Mouse (Mus musculus): ENCODE results near the gene Wnt9b.
A peak's percentile ranks its signal among the peaks of the same experiment; 100 is the strongest.

The Wnt9b gene

DNA sequence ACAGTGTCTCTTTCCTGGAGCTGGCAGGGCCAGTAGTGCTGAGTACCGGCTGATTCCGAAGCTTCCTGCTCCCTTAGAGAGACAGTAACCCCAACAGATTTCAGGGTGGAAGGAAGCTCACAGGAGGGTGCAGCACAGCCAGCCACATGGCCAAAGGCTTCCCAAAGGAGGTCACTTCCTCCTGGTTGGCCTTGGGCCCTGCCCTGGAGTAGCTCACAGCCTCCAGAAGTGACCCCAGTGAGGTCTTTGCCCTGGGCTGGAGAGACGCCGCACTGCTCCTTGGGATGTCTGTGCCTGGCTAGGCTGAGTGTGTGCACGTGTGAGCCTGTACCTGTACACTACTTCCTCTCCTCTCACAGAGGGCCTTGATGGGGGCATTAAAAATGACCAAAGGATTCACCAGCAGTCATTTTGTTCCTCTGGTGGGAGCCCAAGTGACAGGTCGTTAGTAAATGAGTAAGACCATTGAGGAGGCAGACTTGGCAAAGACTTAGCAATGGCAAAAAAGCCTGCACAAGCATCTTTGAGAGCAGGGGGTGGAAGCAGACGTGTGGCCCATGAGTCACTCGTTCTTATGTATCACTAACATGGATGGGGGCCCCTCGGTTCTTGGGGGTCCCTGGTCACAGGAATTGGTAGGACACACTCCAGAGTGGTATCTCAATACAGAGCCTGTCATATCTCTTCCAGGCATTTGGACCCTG is 20.2 kb downstream of the Wnt9b start:
- no peak for DNase-seq

DNA sequence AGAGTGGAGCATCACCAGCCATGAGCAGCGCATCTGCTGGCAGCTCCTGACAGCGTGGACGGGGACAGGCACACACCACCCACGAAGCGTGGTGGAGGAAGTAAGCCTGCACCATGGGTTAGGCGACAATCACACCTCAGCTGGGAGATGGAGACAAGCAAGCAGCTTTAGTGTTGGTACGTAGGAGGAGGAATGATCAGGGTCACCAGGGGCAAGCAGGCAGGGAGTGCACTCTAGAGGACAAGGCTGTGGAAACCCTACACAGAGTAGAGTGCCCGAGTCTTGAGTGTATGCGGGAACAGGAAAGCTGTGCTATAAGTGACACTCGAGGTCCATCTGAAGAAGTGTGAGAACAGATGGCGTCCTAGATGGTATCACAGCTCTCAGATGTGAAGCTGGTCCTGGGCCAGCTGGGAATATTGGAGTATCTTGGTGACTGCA is 25.3 kb downstream of the Wnt9b start:
- peak; percentile 24 for DNase-seq

DNA sequence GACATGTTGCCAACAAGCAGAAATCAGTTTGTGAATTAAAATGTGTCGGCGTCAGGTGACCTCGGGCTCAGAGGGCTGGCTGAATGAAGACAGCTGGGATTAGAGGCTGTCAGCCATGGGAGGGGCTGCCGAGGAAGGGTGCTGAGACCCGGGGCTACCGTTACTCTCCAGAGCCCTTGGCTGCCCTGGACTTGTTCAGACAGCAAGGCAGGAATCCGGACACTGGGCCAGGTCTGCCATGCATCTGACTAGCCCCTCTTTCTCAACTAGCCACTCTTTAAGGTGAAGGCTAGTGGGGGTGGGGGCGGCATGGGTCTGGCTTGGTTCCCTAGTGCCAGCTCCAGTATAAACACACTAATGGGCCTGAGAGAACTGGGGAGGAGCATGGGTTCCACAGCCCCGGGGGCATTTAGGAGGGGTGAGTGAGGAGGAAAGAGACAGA is 27.6 kb downstream of the Wnt9b start:
- DNase-seq = peak; percentile 39

DNA sequence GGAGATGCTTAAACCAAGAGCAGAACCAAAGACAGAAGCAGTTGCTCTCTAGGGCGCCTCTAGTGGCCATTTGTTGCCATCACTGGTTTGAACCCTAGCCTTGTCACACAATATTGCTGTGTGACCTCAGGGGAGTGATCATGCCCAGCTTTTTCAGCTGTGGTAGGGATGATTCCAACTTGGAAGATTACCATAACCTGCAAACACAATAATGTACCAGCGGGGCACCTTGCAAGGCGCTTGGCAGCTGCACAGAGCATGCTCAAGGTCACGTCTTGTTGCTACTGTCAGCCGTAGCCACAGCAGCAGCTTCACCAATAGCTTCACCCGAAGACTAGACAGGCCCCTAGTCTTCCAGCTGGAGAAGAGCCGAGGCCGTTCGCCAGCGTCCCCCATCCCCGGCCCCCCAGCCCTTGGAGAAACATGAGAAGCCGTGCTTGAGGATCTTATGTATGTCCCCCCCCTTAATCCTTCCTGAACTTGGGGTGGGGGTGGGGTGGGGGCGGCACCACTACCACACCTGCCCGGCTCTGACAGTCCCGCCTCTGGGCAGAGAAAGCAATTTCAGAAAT is 28.1 kb downstream of the Wnt9b start:
- peak; percentile 48 for DNase-seq

DNA sequence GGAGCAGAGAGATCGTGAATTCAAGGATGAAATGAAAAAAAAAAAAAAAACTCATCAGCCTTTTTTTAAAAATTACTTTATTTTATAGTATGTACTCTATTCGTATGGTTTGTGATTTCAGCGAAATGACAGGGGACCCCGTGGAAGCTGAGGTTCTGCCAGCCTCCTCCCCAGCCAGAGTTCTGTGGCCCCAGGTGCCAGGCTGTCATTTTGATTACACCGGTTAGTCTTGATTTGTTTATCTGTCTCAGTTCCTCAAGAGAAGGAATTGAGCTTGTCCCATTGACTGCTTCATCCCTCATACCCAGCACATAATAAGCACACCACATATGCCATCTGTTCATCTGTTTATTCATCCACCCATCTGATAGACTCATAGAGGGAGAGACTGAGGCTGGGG is 30.2 kb downstream of the Wnt9b start:
- DNase-seq = no peak

GRCm38 (mm10) chr11:103716971-103717370 is 32.6 kb downstream of the Wnt9b start:
- no peak for DNase-seq

- no peak for DNase-seq
Measured at GRCm38 (mm10) chr11:103714074-103714473, 35.5 kb downstream of the Wnt9b start.

DNA sequence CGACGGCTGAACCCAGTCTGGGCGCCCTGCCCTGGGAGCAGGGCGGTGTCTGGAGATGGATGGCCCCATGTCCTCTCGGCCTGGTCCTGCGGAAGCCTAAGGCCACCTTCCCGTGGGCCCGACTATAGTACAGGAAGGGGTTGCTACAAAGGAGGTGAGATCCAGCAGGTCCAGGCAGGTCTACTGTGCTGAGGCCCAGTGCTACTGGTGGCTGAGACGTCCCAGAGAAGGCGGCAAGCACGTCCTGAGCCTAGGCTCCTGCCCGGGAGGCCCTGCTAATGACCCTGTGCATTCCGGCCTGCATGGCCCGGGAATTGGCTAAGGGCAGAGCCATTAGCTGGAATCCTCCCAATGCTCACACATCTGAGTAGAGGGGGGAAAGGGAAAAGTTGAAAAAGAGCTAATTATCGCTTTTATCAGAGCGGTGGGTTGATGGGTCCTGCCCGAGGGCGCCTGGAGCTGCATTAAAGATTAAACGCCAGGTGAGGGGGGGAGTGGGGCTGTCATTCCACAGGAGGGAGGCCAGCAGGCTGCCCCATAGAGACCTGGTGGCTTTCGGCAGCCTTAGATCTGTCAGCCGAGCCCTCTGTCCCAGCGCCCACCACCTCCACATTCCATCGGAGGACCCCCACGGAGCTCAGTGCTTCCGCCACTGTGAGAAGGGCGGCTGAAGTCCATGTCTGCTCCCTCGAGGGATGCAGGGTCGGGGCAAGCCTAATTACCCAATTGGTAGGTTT is 37.6 kb downstream of the Wnt9b start:
- DNase-seq = no peak

DNA sequence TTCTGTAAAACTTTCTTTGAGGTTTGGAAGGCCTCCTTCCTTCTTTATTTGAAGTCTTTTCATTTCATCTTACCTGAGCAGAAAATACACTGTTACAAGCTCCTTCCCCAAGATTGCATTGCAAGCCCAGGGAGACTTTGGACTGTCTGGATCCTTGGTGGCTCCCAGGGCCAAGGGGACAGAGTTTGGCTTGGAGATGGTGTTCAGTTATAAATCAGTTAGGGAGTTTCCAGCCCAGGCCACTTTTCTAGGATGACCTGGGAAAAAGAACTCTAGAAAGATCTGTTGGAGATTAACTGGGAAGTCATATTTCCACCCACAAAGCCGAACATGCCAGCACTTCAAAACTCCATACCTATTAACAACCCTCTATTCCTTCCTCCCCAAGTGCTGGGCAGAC is 39.6 kb downstream of the Wnt9b start:
- DNase-seq = no peak

DNA sequence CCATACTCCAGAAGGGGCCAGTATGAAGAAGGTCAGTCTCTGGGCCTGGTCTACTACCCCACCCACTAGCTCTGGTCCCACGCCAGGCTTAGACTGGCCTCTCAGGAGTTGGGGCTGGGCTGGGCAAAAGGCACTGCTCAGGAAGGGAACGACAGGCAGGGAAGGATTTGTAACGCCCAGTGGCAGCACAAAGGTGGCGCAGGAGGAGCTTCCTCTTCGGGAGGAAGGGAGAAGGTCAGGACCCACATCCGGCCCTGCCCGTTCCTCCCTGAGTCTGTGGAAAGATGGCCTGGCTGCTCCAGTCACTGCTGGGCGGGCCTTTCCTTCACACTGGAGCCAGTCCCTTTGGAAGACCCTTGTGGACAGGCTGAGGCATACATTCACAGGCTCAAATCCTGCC is 42.6 kb downstream of the Wnt9b start:
- no peak for DNase-seq

DNA sequence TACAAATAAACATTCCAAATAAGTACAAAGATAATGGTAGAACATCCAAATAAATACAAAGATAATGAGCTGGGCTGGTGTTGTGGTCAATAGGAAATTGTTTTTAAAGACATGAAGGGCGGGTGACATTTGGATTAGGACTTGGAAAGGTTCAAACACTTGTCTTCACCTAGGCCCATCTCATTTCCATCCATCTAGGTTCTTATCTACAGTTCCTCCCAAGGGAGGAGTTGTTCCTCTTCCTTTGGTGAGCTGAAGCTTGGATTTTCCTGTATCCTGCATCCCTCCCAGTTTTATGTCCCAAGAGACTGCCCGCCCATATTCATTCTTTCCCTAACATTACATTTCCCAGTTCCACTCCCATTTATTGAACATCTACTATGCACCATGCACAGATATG is 51.4 kb downstream of the Wnt9b start:
- no peak for DNase-seq

DNA sequence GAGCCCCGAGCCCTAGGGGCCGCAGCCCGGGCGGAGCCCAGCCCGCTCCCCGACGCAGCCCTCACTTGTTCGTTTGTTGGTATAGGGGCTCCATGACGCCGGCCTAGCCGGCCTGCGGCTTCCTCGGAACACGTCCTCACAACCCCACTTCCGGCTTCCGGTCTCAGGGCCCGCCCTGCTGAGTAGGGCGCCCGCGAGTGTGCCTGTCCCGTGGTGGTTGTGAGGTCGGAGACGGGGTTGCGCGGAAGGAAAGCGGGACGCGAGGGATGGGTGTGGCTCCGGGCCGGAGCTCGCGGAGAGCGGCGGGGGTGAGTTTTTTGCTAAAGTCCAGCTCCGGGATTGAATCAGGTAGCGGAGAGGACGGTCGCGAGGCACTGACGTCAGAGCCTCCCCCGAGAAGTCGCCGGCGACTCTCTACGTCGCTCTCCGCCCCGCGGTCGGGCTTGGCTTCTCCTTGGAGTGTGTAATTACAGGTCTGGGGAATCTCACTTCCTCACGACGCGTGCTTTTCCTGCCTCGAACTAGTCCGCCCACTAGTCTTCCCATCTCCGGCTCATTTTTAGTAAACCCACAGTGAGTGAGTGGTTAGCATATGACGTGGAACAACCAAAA is 52.0 kb downstream of the Wnt9b start, which contains the start of gene Gosr2:
Gosr2 (minus strand) TSS at position 334 of the 612 bp plus-strand sequence.
- peak; percentile 89 for DNase-seq

DNA sequence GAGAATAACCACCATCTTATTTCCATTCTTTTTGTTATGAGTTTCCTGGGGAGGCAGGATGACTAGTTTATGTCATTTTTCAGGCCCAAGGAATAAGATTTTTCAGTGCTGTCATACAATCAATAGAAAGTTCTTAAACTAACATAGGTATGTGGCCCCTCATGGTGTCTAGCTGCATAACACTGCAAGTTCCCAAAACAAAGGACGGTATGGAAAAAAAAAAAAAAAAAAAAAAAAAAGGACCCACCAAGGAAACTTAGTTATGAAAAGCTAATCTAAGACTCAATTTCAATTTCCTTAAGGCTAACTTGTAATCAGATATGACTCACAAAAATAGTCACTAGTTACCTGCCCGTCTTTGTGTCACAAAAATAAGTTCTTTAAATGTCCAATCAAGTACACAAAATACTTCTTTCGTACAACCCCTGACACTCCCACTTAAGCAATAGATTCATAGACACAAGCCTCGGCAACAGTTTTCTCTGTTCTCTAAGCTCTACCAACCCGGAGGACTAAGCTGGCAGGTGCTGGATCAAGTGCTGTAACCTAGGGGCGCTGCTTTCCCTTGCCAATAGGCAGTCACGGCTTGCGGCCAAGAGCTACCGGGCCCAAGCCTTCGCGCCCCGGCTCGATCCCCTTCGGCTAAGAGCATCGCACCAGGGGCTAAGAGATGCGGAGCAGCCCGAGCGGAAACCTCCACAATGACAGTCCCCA is 52.6 kb downstream of the Wnt9b start:
- DNase-seq = no peak

- no peak for DNase-seq
Measured at GRCm38 (mm10) chr11:103693241-103693640, 56.4 kb downstream of the Wnt9b start.

GRCm38 (mm10) chr11:103691036-103691435 is 58.6 kb downstream of the Wnt9b start:
- DNase-seq = no peak

DNA sequence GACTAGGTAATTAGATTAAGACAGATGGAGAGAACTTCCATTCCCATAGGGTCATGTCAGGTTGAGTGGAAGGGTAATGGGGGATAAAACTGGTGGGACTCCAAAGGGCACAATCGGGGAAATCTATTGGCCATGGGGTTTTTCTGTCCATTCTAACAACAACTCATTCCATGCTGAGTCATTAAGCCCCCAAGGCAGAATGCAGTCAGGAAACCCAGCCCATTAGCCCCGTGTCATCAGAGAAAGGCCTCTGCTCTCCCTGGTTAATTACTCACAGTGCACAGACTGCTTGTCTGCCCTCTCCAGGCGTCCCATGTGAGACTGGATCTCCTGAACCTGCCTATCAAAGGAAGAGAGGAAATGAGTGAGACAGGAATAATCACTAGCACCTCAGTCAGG is 60.6 kb downstream of the Wnt9b start:
- DNase-seq = no peak

GRCm38 (mm10) chr11:103688271-103688979 is 61.2 kb downstream of the Wnt9b start:
- DNase-seq = no peak

DNA sequence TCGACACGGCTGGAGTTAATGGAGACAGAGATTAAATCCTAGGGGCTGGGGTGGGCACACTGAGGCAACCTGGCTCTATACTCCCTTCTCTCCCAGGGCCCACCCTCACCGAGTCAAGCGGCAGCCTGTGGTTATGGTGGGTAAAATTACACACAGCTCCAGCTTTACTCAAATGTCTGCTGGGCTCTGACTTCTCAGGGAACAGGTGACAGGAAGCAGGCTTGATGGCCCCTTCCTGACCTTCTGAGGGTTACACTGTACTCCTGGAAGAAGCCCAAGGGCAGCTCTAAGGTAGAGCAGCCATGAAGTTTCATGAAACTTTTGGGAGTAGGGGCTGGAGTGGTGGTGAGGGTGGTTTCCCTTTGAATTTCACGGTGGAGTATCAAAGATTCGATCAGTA is 62.9 kb downstream of the Wnt9b start:
- DNase-seq = no peak

- no peak for DNase-seq
Measured at GRCm38 (mm10) chr11:103685261-103685736, 64.3 kb downstream of the Wnt9b start.

DNA sequence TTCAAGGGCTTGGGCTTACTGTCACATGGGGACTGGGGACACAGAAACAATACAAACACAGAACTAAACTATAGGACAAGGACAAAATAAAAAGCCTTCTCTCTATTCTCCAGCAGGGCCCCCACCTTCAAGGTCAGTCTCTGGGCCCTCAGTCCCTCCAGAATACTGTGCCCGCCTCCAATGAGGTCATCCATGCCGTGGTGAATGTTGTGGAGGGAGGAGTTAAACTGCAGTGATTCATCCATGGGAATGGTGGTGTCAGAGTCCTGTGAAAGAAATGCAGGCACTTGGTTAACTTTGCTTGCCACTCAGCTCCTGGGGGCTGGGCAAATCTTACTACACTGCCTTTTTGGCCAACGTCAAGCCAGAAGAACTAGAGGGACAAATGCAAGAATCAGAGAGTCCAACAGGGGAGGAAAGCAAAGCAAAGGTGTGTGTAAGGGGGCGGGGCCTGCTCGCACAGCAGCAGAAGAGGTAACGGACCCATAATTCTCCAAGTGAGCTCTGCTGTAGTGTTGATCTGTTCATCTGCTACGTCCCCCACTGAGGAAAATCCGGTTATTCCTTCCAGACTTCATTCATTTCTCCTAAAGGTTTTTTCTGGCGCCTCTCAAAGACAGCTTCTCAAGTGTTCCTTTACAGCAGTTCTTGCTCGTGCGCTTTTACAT is 65.8 kb downstream of the Wnt9b start:
- DNase-seq = no peak

All from cerebellum, adult 9-11 months (tissue).